Mouse (Mus musculus) cortical plate, adult 2 months (tissue): ENCODE data around the gene Mmd.

ENCODE experiments used
- CTCF ChIP-seq: fragments of 200-500 bp; IDR thresholded peaks from 2 replicates; pipeline ENCODE4 v1.5.1; 2011; ENCODE audit warnings: mild to moderate bottlenecking, control low read depth, low read length; ENCODE audit not compliant: insufficient read depth; ENCODE audit errors: extremely low read depth
- POLR2A ChIP-seq: fragments of 200-500 bp; IDR thresholded peaks from 2 replicates; pipeline ENCODE4 v1.6.1; 2011; ENCODE audit warnings: mild to moderate bottlenecking, low read length, control low read depth; ENCODE audit not compliant: insufficient read depth; ENCODE audit errors: extremely low read depth

- TF ChIP-seq CTCF (no peak), POLR2A (no peak)
Observed at GRCm38 (mm10) chr11:90291156-90291555, 41.9 kb downstream of the Mmd start.
